Mouse (Mus musculus) embryo, embryonic 10 days (tissue): Measurements from ENCODE around the gene Haus3.

Experiments used
- DNase-seq: peaks from one replicate; pipeline ENCODE4 v3.0.0-alpha.2; 2015; ENCODE audit warnings: low spot score

The Haus3 gene

GRCm38 (mm10) chr5:34168950-34169891 lies at the start of gene Haus3, which contains the start of gene Poln:
TSS of gene Haus3 (minus strand) at chr5:34169527.
TSS of gene Poln (minus strand) at chr5:34169448.
- DNase-seq: peak; percentile 100

DNA sequence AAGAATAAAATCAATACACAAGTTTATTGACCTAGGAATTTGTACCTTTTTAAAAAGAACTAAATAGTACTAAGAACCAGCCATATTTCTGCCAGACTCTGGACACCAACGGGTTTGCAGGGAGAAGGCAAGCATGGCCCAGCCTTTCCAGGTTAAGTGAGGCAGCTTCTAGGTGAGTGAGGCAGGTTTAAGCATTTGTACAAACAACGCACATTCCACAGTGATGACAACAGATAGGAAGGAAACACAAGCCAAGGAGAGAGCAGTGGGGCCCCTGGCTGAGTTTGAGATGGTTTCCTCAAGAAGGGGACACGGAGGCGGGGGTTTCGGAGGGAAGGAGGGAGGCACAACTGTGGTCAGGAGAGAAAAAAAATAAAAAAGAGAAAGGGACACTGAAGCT lies 49.3 kb upstream of the Haus3 start:
- no peak for DNase-seq

DNA sequence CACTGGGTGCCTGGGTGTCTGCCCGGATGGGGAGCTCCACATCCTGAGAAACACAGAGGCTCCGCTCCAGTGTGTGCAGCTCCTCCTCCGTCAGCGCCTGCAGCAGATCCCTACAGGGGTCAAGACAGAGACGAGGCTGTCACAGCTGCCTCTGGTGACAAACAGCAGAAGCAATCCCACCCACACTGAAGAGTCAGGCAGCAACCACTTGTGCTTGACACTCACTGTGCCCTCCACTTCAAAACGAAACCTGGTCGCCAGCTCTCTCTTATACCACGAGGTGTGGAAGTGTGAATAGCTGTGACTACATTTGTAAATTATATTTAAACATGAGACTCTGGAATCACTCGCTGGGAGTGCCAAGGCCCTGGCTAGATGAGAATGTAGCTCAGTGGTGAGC lies 48.4 kb upstream of the Haus3 start:
- DNase-seq: peak; percentile 19

GRCm38 (mm10) chr5:34216025-34216424 lies 46.7 kb upstream of the Haus3 start:
- no peak for DNase-seq

GRCm38 (mm10) chr5:34213659-34214058 lies 44.3 kb upstream of the Haus3 start:
- DNase-seq: no peak

DNA sequence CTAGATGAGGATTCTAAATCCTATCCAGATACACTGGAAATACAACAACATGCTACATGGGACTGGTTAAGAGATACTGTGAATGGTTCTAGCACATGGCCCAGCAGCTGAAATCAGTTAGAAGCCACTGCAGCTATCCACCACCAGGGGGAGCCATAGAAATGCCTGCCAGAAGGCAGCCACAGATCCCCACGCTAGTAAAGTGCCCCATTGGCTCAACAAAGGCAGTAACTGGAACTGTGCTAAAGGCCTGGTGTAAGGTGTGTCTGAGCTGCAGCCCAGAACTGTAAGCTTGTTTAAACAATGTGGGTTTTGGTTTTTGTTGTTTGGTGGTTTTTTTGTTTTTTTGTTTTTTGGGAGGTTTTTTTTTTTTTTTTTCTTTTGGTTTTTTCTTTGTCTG lies 41.0 kb upstream of the Haus3 start:
- peak; percentile 90 for DNase-seq

DNA sequence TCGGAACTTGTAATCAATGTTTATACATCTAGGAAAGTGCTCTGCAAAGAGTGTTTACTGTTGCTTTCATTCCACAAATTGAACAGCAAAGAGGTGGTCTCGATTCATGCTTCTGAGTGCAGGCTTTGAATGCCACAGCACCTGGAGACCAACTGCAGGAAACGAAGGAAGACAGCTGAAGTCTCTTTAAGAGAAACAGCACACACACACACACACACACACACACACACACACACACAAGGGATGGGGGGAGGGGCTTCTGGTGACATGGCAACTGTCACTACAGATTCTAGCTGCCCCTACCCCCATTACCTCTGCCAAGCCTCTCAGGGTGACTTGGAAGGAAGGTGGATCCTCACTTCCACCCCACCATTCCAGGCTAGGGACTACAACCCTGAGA lies 38.2 kb upstream of the Haus3 start:
- no peak for DNase-seq

DNA sequence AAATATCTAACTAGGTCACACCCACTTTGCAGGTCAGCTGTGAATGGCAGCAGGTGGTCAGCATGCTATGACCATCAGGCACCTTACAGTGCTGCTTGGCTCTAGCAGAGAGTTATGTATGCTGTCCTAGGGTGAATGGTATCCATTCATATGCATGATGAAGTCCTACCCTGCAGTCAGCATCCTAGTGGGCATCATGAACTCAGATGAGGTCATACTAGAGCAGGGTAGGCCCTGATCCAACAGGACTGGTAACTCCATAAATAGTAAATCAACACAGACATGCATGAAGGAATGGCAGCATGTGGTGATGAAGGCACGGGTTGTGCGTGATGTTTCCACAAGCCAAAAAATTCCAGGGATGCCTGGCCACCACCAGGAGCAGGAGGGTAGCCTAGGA lies 36.5 kb upstream of the Haus3 start:
- DNase-seq: no peak

GRCm38 (mm10) chr5:34204911-34205310 lies 35.6 kb upstream of the Haus3 start:
- no peak for DNase-seq

GRCm38 (mm10) chr5:34202006-34202405 lies 32.7 kb upstream of the Haus3 start:
- DNase-seq: no peak

DNA sequence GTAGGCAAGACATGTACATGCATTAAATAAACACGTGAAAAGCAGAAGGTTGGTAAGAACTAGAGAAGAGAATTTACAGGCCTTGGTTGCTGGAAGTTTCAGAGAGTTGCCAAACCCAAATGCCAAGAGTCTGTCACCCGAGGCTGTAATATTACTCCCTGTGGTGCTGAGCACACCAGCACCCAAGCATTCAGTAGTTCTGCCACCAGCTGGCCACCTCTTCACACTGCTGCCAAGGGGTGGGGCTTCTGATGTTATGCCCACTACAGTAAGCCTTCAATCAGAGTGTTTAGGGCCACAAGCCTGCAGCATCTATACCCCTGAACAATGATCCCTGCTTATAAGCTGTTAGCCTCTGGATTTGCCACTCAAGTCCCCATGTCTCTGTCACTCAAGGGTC lies 32.1 kb upstream of the Haus3 start:
- DNase-seq: no peak

DNA sequence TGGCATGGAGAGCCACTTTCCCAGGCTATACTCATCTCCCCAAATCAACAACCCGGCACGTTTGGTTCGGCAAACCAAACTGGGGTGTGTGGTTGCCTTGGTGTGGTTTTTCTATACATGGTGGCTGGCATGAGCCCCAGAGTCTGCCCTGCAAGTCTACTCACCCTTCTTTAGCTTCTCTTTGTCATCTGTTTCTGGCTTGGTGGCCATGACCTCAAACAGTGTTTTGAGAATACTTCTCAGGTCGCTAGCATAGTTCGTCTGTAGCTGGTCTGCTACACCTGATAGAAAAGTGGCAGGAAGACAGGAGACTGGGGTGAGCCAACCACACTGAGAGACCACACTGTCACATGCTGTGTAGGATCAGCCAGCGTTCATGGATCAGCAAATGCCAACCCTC lies 29.3 kb upstream of the Haus3 start:
- DNase-seq: no peak

- no peak for DNase-seq
Observed at GRCm38 (mm10) chr5:34197243-34197642, 27.9 kb upstream of the Haus3 start.

DNA sequence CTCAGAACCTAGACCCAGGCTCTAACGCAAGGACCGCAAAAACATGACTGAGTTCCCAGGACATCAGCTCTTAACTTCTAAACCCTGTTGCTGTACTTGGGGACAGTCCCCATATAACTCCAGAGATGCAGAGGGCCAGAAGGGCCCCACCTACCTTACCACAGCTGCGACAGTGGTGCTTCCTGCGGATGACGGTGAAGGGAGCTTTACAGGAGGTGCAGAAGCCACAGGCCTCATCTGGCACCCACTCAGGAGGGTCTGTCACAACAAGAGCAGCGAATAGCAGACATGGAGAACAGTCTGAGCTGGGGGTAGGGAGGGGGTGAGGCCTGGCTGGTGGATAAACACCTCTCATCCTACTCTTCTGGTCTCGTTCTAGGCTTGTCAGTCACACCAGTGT lies 27.1 kb upstream of the Haus3 start:
- no peak for DNase-seq

DNA sequence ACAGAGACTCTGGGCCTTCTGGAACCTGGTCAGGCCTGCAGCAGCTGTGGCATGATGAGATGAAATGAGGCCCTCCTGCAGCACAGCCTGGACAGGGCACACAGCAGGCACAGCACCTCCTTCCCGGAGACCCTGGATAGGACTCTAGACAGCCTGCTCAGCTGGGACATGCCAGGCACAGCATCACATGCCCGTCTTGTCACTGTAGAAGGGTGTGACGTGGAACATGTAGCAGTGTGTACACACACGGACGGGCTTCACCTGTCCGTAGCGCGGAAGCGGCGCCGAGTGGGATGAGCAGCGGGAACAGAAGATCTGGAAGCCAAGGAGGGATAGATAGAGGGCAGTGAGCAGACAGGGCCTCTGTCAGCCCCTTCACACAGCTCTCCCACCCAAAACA lies 26.5 kb upstream of the Haus3 start:
- no peak for DNase-seq

- no peak for DNase-seq
Observed at GRCm38 (mm10) chr5:34194975-34195662, 25.8 kb upstream of the Haus3 start.

GRCm38 (mm10) chr5:34194426-34194825 lies 25.1 kb upstream of the Haus3 start:
- no peak for DNase-seq

DNA sequence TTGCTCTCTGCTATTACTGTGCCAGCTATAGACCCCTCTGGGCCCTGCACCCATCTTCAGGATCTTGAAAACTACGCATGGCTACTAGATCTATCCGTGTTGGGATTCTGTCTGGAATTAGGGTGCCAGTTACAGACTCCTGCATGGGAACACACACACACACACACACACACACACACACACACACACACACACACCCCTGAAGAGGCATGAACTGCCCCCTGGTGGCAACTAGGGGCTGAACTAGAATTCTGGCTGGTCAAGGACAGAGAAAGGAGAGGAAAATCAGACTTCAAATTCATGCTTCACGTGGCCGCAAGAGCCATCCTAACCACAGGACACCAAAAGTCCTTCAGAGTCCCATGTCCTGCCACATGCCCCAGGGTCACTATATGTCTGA lies 22.5 kb upstream of the Haus3 start:
- DNase-seq: no peak

- no peak for DNase-seq
Observed at GRCm38 (mm10) chr5:34191021-34191420, 21.7 kb upstream of the Haus3 start.

- no peak for DNase-seq
Observed at GRCm38 (mm10) chr5:34189521-34189920, 20.2 kb upstream of the Haus3 start.

GRCm38 (mm10) chr5:34188856-34189255 lies 19.5 kb upstream of the Haus3 start:
- DNase-seq: no peak

DNA sequence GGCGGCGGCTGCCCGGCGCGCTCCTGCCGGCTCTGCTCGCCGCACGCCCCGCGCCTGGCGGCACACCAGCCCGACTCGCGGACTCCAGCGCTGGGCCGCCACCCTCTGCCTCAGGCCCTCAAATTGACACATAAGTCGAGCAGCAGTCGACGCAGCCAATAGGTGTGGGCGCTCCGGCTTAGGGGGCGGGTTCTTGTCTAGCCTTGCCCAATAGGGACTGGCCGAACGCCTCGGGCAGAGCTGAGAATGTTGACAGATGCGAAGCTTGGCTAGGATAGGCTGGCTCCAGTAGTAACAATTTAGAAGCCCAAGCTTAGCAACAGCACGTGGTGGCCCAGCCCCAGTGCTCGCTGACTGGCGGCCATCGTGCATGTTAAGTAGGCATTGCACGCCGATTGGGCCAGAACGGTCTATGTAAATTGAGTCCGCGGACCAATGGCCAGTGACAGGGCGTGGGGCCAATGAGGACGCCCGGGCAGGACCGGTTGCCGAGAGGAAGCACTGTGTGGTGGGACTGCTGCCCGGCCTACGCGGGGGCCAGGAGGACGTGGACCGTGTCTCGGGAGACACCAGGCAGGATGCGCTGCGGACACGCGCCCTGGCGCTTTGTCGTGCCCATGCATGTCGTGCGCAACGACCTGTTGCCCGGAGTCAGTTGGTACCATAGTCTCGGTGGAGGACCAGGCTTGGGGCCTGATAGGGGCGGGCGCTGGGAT lies 18.4 kb upstream of the Haus3 start, which contains the start of gene Mxd4:
Gene Mxd4, minus strand, starts transcription at position 120 of the 716 bp plus-strand sequence.
- peak; percentile 100 for DNase-seq
